Mouse (Mus musculus): Measurements from ENCODE around the gene Gm13090.

DNA sequence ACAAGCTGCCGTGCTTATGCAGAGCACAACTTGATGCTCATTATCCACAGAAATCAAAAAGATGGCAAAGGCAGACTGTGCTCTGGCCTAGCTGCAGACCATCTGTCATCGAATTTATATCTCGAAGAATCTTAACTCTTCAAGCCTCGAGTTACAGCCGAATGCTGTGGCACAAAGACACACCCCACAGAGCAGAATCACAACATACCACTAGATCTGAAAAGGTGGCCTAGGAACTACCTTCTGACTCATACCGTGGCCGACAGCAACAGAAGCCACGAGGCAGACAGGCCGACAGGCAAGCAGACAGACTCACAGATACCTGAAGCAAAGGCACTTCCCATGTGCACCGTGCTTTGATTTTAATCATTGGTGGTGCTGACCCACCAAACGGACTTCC is 14.3 kb downstream of the Gm13090 start:
- TF ChIP-seq CTCF (IDR thresholded peaks at IDR 0.05; ENCODE audit: borderline replicate concordance, insufficient read depth, low read length): no peak
- TF ChIP-seq POLR2A (IDR thresholded peaks at IDR 0.05; ENCODE audit: low read depth, low read length): no peak

Measured in embryonic fibroblast, embryonic 13.5 days (primary cell).